9 mouse cellular contexts compared by ENCODE assay signal in genomic region chr14:15062861-15063418, GRCm38 (mm10).
DNase-seq lines count a peak whose midpoint lies in the region; ATAC-seq lines count a peak whose summit lies in the region.
"Had no signal": no experiment of that assay in that cellular context is flagged by ENCODE, and none has a peak within 500 bp of the region (broad histone marks: within the 10 kb centered on the region; RNA-seq: fewer than 3 reads in every experiment).

No protein-coding gene starts in this region.

- no peaks in the 10 kb centered on the region for H3K9me3 ChIP-seq in heart, embryonic 14.5 days (ENCODE audit: control insufficient read depth, low read length)
- no peaks in the 10 kb centered on the region for H3K9me3 ChIP-seq in kidney, embryonic 15.5 days (replicated peaks)
- H3K9me3 ChIP-seq in forebrain, embryonic 10.5 days, result no peaks in the 10 kb centered on the region
- H3K9me3 ChIP-seq: G1E had no signal

- H3K4me2 ChIP-seq in heart, embryonic 14.5 days (ENCODE audit: low read length), result no peak overlapping the region
- H3K4me2 ChIP-seq in kidney, embryonic 15.5 days, result no peak overlapping the region

- peak overlapping the region; percentile 7 to 18; a peak in 2 of 4 replicates for H3K27ac ChIP-seq in heart, embryonic 14.5 days (replicated peaks in 1 of 2; ENCODE audit: control insufficient read depth in 1 of 2, insufficient read depth in 1 of 2, low read depth in 2 of 2, low read length in 2 of 2)
- peak overlapping the region; percentile 29; the same call in 1 of the 2 replicates for H3K27ac ChIP-seq in kidney, embryonic 15.5 days
- H3K27ac ChIP-seq in forebrain, embryonic 10.5 days, result no peak overlapping the region

- H3K36me3 ChIP-seq in heart, embryonic 14.5 days (ENCODE audit: control insufficient read depth, insufficient read depth, low read length), result no peaks in the 10 kb centered on the region
- no peaks in the 10 kb centered on the region for H3K36me3 ChIP-seq in kidney, embryonic 15.5 days
- H3K36me3 ChIP-seq in forebrain, embryonic 10.5 days (replicated peaks), result no peaks in the 10 kb centered on the region
- H3K36me3 ChIP-seq: G1E had no signal

- H3K4me1 ChIP-seq in heart, embryonic 14.5 days (ENCODE audit: control insufficient read depth in 2 of 2, insufficient read depth in 2 of 2, low read length in 2 of 2), result peaks cover 3 to 5% of the 10 kb centered on the region in 2 experiments; a peak in 2 of 4 replicates
- H3K4me1 ChIP-seq in kidney, embryonic 15.5 days, result peaks cover 10% of the 10 kb centered on the region; the same call in 1 of the 2 replicates
- peaks cover 10% of the 10 kb centered on the region for H3K4me1 ChIP-seq in forebrain, embryonic 10.5 days

- no peak overlapping the region for H3K4me3 ChIP-seq in heart, embryonic 14.5 days (ENCODE audit: control insufficient read depth in 1 of 2, insufficient read depth in 1 of 2, low read depth in 1 of 2, low read length in 2 of 2)
- no peak overlapping the region for H3K4me3 ChIP-seq in kidney, embryonic 15.5 days (replicated peaks)
- H3K4me3 ChIP-seq in forebrain, embryonic 10.5 days, result no peak overlapping the region

- 49% methylated on average over 4 of the region's 4 CpGs for WGBS in heart, embryonic 14.5 days
- 55% methylated on average over 4 of the region's 4 CpGs for WGBS in kidney, embryonic 15.5 days
- WGBS in forebrain, embryonic 10.5 days, result 69% methylated on average over 4 of the region's 4 CpGs

- ATAC-seq in heart, embryonic 14.5 days (ENCODE audit: insufficient number of reproducible peaks, insufficient read depth, low FRiP score, low read depth), result peak; percentile 64; the same call in 1 of the 2 replicates
- ATAC-seq in kidney, embryonic 15.5 days (replicated peaks; ENCODE audit: low FRiP score), result peak; percentile 73; the same call in 1 of the 2 replicates
- ATAC-seq in megakaryocyte-erythroid progenitor cell, adult 5-6 weeks (replicated peaks; ENCODE audit: low FRiP score, low TSS enrichment, poor library complexity, severe bottlenecking), result 0 out of 2 replicates have a peak, but pooled peaks have one; percentile 37

- no peak overlapping the region for H3K9ac ChIP-seq in heart, embryonic 14.5 days (ENCODE audit: low read length)
- H3K9ac ChIP-seq in kidney, embryonic 15.5 days, result no peak overlapping the region

- no peaks in the 10 kb centered on the region for H3K27me3 ChIP-seq in heart, embryonic 14.5 days (ENCODE audit: control insufficient read depth, insufficient read depth, low read length)
- H3K27me3 ChIP-seq in kidney, embryonic 15.5 days, result no peaks in the 10 kb centered on the region
- no peaks in the 10 kb centered on the region for H3K27me3 ChIP-seq in forebrain, embryonic 10.5 days (ENCODE audit: poor library complexity, severe bottlenecking)

- no peak for DNase-seq in heart, adult 11 months
- peak; percentile 7 for DNase-seq in ES-CJ7 (ENCODE audit: low read depth, low spot score)
- no peak for DNase-seq in cerebellum, adult 9-11 months
- DNase-seq in gastrocnemius, postnatal 4 days (ENCODE audit: low spot score in 2 of 2), result no peak
- DNase-seq in forebrain, embryonic 10.5 days (ENCODE audit: extremely low spot score, low spot score), result no peak
